Mouse (Mus musculus) cerebellum, adult 18-20 months (tissue): Measurements from ENCODE around the gene Yap1.

Experiments used
- DNase-seq, 2 experiments: peaks; one replicate each; pipeline ENCODE4 v3.0.0; 2021

Yap1 gene

DNA sequence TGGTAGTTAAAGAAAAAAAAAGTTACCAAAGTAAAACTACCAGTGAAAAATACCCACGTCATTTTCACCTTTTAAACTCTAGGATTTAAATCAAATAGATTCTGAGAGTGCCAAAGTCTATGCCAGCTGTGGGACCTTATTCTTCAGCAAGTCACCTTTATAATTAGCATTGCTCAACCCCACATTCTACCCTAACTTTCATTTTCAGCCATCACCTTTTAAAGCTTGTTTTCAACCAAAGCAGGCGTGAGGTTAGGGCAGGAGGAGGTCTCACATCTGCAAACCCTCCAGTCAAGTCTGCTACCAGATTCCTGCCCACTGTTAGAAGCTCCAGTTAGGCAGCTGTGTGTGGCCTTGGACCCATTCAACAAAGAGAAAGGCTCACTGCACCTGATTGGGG, 32.4 kb downstream of the Yap1 start:
- no peak for DNase-seq

DNA sequence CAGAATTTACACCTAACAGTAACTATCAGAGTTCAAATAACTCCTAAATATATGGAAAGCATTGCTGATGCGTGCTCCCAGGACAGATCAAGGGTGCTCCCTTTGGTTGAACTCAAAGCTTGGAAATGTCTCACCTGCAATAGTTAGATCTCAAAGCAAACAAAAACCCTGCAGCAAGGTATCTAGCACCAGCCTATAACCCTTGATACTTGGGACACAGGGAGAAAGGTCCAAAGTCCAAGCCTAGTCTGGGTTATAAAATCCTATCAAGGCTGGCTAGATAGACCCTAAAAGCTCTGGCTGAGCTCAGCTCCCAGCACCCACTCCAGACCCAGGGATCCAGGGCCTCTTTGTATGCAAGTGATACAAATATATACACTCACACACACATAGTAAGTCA, 36.4 kb downstream of the Yap1 start:
- no peak for DNase-seq

DNA sequence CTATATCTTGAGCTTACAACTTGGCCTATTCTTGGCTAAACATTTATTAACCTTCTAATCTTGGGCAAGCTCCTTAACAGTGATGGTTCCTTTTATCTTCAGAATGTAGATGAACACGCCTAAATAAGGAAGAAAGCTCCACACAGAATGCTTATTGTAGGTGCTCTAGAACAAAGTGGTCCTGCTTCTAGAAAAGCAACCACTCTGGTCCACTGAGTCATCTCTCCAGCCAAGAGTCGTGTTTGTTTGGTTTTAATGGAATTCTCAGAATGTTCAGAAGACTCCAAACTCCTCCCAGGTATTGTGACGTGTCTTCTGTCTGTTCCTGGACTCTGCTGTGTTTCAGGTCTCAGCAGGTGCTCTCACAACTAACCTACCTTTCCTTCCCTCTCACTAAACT, 38.8 kb downstream of the Yap1 start:
- DNase-seq = no peak

DNA sequence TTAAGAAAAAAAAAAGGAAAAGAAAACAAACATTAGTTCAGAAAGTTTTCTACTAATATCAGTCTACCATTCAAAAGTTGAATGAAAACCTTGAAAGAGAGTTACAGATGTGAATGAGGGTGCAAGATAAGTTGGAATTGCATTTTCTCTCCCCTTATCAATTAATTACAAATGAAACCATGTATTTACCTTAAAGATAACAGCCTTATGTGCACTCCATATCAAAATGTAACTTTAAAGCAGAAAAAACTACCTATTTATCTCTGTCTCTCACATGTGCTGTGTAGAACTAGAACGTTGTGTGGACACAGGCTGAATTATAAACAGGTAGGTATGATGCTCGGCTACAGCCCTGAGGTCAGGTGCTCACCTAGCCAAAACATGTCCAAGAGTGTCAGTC, 40.5 kb downstream of the Yap1 start:
- no peak for DNase-seq

DNA sequence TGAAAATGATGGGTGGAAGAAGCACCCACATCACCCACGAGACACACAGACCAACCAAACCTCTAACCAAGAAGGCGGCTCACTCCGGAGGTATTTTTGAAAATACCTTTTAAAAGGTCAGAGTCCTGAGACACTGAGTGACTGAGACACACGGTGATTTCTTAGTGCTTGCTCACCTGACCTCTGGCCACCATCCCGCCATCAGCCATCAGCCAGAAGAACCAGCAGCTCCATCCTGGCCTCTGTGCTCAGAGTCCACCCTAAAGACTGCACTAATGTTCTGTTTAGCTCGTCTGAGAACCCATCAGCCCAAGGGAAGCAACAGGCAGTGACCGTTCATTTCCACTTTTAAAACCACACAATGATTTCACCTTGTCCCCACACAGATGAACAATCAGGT, 41.5 kb downstream of the Yap1 start:
- DNase-seq = no peak

DNA sequence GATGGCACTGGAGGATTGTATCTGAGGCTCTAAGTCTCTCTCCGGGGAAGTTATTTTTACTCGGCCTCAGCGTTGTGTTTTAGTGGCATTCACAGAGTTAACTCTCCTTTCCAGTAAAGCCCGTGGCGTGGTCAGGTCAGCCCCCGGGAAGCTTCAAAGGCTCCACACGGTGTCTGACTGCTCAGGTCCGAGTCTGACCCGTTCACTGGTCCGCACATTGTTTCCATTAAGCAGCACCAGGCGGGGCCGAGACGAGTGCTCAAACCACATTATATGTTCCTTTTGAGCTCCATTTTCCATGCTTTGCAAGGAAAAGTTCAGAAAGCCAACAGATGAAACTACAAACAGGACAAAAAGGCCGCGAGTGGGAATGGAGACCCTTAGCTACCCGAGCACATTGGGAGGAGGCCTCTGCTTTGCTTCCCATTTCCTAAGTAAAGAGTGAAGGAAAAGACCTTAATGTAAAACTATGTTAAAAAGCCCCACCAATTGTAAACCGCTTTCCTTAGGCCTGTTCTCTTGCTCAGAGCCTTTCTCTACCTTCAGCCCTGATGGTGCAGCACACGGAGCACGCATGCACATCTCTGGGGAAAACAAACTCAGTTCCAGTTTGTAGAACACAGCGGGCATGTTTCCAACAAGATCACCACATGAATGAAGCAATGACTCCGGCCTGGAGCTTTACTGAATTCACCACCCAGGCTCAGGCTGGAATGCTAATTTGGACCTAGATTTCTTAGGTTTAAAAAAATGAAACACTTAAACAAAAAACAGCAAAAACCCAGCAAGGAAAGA, 42.8 kb downstream of the Yap1 start:
- peak; percentile 9 to 28 for DNase-seq

DNA sequence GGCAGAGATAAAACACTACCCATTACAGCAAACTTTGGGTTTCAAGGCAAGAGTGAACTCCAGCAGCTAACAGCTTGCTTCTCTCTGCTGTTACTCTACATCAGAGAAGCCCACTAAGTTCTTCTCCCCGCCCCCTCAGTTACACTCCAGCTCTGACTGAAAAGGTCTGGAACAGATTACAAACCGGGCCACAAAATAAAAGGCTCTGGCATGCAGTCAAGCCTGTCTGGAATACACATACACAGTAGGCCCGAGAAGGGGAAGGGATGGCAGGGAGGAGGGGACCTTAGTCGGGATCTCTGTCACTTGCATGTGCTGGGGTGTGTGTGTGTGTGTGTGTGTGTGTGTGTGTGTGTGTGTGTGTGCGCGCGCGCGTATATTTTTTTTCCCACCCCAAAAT, 44.0 kb downstream of the Yap1 start:
- DNase-seq = peak; percentile 8 to 20

DNA sequence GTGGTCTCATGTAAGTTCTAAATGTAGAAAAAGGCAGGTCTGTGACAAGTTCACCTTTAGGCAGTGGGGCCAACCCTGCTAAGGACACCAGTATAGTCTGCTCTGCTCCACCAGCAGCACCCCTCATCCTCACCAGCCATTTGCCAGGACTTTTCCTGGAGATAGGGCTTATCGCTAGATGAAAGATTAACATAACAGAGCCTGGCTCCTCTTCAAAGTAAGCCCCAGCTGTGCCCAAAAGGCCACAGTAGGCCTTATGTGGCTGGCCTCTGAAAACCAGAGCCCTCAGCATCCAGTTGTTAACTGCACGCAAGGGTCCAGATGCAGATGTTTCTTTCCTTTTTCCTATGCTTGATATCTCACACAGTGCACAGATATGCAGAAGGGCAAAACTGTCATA, 45.1 kb downstream of the Yap1 start:
- DNase-seq = no peak

DNA sequence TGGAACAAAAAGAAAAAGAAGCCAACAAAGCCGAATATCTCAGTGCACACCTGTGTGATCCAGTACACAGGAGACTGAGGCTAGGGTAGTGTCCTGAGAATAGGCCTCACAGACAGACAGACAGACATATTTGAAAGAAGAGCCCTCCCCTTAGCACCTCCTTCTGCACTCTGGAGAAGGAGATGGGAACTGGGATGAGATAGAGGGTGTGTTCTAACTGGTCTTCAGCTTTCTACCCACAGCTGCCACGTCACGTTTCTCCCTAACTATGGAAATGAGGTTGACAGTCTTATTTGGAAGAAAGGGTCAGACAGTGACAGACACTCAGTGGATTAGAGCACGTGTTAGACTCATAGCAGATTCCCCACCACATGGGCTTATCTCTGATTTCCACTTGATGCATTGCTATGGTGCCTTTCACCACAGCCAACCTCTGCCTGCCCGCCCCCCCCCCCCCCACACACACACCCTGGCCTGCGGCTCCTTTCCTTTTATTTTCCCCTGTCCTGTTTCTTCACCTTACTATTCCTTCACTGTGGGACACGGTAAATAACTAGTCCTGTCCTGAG, 46.3 kb downstream of the Yap1 start:
- no peak for DNase-seq

DNA sequence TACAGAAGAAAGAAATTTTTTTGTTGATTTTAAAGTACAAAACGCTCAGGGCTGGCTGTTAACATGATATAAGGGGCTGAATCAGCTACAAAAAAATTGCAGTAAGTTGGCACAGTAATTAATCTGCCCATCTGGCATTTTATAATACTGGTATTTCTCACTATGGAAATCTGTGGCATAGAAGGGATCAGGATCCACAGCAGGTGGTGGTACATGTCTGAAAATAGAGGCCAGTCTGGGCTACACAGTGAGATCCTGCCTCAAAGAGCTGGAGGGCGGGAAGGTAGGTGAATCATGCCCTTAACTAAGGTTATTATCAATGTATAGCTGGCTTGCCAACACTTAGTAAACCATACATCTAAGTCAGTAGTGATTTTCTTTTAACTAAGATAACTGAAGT, 47.0 kb downstream of the Yap1 start:
- peak; percentile 34 to 44 for DNase-seq

DNA sequence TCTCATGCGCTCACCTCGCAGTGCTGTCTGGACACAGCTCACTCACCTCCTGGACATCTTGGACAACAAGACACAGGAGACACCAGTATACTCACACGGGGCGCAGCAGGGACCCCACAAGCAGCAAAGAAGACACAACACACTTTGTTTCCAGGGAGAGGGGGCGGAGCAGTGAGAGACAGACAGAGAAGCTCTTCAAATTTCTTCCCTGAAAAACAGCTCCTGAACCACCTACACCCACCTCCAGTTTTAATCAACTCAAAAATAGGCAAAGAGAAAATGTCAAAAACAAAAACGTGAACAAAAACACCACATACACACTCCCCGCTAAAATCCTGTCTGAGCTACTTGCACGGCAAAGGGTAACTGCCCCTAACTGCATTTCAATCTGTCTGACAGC, 48.0 kb downstream of the Yap1 start:
- no peak for DNase-seq

DNA sequence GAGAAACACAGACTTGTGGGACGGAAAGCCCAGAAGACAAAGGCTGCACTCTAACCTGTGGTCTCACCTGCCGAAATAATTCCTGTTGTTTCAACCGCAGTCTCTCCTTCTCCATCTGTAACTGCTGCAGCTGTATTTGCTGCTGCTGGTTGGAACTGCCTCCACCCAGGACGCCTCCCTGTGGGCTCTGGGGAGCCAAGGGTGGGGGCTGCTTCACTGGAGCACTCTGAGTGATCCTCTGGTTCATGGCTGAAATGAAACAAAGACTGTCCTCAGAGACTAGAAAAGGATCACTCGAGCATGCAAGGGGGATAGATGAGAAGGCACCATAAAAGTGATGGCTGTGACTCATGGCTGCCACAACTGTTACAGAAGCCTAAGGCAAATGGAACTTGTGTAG, 51.5 kb downstream of the Yap1 start:
- no peak for DNase-seq

DNA sequence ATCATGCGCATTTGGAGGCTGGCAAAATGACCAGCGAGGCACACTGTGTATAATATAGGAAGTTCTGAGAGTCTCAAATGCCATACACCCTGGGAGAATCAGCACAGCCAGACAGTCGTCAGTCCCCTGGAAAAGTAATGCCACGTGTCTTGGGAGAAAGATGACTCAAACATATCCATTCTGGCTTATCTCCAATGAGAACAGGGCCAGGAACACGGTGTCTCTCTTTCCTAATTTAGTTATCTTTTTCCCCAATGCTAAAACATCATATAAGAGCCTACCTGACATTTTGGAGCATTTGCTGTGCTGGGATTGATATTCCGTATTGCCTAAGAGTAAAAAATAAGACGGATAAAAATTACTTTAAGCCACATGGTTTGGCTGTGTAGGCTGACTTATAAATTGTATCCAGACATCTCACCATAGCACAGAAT, 54.2 kb downstream of the Yap1 start:
- DNase-seq = no peak

DNA sequence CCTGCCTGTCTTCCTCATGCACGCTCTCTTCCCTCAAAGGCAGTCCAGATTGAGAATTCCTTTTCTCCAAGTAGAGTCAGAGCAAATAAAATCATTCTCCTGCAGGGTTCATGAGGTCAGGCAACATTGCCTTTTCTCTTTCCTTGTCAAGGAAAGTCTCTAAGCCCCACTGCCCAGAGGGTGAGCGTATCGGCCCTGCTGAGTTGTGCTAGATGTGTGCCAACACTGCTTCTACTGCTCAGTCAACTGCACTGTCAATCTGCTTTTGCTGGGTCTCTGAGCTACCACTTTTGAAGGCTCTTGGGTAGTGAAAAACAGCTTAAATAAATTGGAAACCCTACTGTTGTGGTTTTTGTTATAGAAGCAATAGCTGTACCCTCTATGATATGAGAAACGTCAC, 56.5 kb downstream of the Yap1 start:
- DNase-seq = no peak

DNA sequence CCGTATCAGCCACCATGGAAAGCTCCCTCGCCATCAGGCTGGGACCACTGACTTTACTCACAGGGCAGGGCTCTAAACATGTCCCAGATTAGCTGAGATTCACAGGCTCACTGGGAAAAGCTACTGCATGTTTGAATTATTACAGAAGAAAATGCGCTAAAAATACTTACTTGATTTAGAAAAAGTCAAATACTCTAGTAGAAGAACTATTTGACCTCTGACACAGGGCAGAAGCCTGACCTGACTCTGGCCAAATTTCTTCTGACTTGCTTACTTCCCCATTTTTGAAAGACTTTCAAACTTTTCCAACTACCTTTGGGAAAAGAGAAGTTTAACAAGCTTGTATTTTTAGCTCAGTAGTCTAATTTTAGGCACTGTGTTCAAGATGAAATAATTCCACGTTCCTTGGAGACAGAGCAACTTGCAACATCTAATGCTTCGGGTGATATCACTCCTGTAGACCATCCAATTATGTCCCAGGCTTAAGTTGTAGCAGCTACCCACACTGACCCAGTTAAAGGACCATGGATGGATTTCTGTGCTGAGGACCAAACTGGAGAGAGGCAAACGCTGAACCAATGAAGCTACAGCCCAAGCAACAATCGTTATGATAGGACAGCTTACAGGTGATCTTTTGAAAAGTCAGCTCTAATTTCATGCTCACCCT, 60.5 kb downstream of the Yap1 start:
- DNase-seq = no peak

DNA sequence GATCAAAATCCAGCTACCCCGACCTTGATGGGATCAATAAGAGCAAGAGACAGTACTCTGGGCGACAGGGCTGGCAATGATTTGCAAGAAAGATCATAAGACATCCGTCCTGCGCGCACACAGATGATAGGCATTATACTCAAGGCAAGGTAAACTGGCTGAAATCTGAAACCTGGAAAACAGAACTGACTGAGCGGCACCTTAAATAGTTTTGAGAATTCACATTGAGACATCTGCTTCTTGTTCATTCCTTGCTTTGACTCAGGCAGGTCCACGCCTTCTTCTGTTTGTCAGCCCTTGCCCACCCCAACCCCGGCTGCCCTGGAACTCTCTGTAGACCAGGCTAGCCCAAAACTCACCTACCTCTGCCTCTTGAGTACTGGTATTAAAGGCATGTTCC, 61.7 kb downstream of the Yap1 start:
- DNase-seq = no peak

DNA sequence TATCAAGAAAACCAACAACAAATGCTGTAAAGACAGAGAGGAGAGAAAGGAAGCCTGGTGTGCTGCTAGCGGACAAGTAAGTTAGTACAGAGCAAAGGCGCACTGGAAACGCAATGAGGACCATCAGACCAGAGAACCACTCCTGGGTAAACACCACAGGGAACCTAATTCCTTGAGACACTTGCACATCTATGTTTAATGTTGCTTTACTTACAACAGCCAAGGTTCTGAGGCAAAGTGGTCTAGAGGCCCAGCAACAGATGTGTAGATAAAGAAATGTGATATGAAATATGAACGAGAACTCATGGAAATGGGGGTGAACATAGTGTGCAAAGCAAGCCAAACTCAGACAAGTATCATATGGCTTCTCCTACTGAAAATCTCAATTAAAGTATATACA, 64.3 kb downstream of the Yap1 start:
- no peak for DNase-seq

DNA sequence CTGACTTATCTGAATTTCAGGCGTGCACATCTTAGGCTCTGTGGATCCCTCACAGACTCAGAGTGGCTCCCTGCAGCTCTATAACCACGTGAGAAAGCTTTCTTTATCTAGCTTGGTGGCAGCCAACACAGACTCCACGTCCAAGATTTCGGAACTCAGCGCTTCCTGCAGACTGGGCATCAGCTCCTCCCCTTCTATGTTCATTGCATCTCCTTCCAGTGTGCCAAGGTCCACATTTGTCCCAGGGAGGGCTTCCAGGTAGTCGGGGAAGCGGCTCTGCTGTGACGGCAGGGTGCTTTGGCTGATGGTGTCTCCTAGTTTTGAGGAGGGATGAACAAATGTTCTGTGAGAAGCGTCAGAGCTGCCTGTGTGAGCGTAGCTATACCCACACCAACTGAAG, 70.0 kb downstream of the Yap1 start:
- DNase-seq = peak; percentile 17 to 26

DNA sequence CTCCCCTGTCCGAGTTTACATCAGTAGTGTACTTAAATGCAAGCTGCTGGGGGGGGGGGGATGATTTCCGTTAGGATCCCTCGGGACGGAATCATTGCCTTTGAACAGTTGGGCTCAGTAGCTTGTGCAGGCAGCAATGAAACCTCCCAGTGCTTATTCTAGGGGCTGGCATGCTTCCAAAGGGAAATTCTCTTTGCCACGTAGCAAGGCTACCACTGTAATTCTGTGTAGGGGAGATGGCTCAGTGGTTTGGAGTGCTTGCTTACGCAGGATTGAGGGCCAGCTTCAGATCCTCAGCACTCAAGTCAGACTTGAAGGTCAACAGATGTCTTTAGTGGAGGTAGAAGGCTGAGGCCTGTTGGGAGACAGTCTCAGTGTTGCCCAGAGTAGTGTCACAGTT, 74.8 kb downstream of the Yap1 start:
- no peak for DNase-seq

DNA sequence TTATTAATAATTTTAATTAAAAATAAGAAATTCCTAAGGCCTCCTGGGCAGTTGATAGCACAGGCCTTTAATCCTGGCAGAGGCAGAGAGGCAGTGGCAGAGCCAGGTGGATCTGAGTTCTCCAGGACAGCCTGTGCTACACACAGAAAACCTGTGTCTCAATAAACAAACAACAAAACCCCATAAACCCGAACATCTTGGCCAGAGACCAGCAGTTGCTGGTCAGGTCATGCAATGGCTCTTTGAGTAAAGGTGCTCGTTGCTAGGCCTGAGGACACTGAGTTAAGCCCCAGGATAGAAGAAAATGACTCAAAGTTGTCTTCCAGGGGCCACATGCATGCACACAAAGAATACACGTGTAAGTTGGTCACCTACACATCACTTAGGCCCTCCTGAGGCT, 75.5 kb downstream of the Yap1 start:
- DNase-seq = no peak

DNA sequence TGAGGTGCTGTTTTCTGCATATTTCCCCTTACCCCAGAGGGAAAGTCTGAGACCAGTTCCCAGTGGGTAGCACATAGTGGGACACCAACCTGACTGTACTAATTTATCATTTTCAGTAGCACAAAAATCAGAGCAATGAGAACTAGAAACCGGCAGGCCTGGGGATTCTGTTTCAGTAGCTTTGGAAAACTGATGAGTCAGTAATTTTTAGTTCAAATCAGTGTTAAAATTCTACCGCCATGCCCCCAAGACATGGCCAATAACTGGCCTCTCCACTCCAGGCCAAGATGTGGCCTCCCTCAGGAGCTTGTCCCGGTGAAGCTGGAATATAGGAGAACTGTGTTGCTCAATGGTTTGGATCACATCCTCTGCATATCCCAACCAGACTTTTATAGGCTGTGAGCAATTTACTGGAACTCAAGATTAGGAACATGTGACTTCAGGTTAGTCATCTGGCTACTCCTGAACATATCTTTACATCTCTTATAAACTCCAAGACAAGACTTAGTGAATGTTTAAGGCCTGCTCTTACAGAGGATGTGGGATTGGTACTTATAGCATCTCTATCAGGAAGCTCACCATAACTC, 76.1 kb downstream of the Yap1 start:
- no peak for DNase-seq

DNA sequence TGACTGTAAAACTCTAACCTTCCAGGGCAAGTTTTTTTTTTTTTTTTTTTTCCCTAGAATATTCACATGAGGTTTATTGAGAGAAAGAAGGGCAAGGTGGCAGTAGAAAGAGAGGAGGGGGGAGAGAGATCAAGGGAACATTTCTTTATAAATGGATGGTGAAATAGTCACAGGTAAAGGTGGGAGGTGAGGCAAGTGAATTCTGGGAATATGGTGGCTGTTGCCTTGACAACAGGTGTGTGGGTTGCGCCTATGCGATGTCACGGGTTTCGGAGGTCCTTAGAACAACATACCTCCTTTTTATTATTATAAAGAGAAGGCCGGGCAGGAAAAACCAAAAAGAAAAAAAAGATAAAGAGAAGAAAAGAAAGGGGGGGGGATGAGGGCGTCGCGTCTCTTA, 89.5 kb downstream of the Yap1 start:
- no peak for DNase-seq

DNA sequence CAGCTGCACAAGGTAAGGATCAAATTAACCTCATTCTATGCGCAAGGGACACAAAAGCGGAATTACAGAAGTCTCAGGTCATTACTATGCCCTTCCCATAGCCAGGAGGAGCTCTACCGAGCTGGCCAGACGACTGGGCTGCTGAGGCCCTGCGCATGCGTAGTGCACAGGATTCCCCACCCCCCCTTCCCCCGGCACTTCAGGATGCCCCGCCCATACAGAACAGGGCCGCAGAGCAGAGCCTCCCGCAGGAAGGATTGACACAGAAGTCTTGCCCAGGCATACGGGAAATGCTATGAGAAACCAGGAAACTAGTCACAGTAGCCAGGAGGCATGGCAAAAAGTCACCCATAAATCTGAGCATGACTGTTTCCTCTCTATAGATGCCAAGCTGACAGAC, 89.9 kb downstream of the Yap1 start:
- DNase-seq = peak in 1 of 2 experiments; percentile 24

DNA sequence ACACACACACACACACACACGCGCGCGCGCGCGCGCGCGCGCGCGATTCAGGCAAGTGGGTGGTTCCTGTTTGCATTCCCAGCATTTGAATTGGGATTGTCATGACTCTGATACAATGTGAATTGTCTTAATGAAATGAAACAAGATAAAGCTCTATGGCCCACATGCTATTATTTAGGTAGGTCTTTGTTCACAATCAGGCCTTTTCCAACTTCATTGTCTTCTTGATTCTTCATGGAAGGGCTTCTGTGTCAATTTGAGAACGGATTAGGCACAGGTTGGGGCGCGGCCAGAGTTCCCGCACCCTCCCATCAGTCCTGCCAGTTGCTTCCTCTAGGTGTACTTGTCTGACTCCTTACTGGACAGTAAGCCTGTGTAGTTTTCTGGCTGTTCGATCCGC, 90.4 kb downstream of the Yap1 start:
- no peak for DNase-seq
